Mouse (Mus musculus) liver, adult 2 months (tissue): ENCODE data around the gene Rpa2. TPM values are rescaled to one million over a fixed set of nuclear protein-coding genes. Genes with fewer than 3 reads are reported as not detected.

Experiments
- DNase-seq: peaks from one replicate; pipeline ENCODE4 v3.0.0-alpha.2; 2011; ENCODE audit warnings: low read depth, low spot score; ENCODE audit errors: extremely low read depth
- H3K27ac ChIP-seq: fragments of 200-500 bp; replicated peaks from 2 replicates; pipeline ENCODE4 v1.5.1; 2012; ENCODE audit warnings: low read depth, mild to moderate bottlenecking, control low read depth, inconsistent platforms, low read length; ENCODE audit not compliant: insufficient read depth
- H3K27me3 ChIP-seq: fragments of 200-500 bp; 2 replicates; pipeline ENCODE4 v1.6.1; 2012; ENCODE audit warnings: mild to moderate bottlenecking, moderate library complexity, low read length, inconsistent platforms; ENCODE audit not compliant: control insufficient read depth, insufficient read depth
- H3K36me3 ChIP-seq: fragments of 200-500 bp; 2 replicates; pipeline ENCODE4 v1.6.1; 2012; ENCODE audit warnings: low read length, inconsistent platforms; ENCODE audit not compliant: control insufficient read depth, insufficient read depth
- H3K4me1 ChIP-seq: fragments of 200-500 bp; 2 replicates; pipeline ENCODE4 v1.6.1; 2011; ENCODE audit warnings: low read length; ENCODE audit not compliant: control insufficient read depth, insufficient read depth
- H3K4me3 ChIP-seq: fragments of 200-500 bp; 2 replicates; pipeline ENCODE4 v1.5.1; 2011; ENCODE audit warnings: low read depth, mild to moderate bottlenecking, control low read depth, low read length, moderate library complexity; ENCODE audit not compliant: insufficient read depth
- H3K79me2 ChIP-seq: fragments of 200-500 bp; 2 replicates; pipeline ENCODE4 v1.6.1; 2012; ENCODE audit warnings: inconsistent platforms, mild to moderate bottlenecking, low read length, moderate library complexity; ENCODE audit not compliant: control insufficient read depth, insufficient read depth
- H3K9ac ChIP-seq: fragments of 200-500 bp; 2 replicates; pipeline ENCODE4 v1.6.1; 2012; ENCODE audit warnings: low read depth, mild to moderate bottlenecking, control low read depth, inconsistent platforms, low read length
- CTCF ChIP-seq: fragments of 200-500 bp; IDR thresholded peaks from 2 replicates; pipeline ENCODE4 v1.5.1; 2011; ENCODE audit warnings: low read depth, low read length, control low read depth
- POLR2A ChIP-seq: fragments of 200-500 bp; IDR thresholded peaks from 2 replicates; pipeline ENCODE4 v1.6.1; 2011; ENCODE audit warnings: low read length, control low read depth; ENCODE audit not compliant: insufficient read depth; ENCODE audit errors: extremely low read depth
- WGBS: fragments of 180-500 bp; shearing (Covaris S2); methylation state at CpG from one replicate; pipeline ENCODE4 v1.1.7; 2018; 5-methylcytosine and 5-hydroxymethylcytosine counted together
- polyA plus RNA-seq: library from polyadenylated mRNA; depleted of rRNA; stranded (reverse); fragments of >200 nt; gene quantifications from 2 replicates; pipeline ENCODE4 v1.2.3, GENCODE M21; 2012
- total RNA-seq: library from RNA; depleted of rRNA; stranded (reverse); fragments of >200 nt; gene quantifications from 2 replicates; pipeline ENCODE4 v1.2.3, GENCODE M21; 2014

Gene Rpa2
- total and polyA plus RNA-seq, 2 experiments, result 6.6 to 9.2 TPM

GRCm38 (mm10) chr4:132746911-132747517, 21.1 kb upstream of the Rpa2 start:
- Histone ChIP-seq H3K79me2 (no peaks in the 10 kb centered on the region), H3K4me1 (peaks cover 6% of the 10 kb centered on the region; the same call in 1 of the 2 replicates), H3K36me3 (no peaks in the 10 kb centered on the region), H3K27me3 (no peaks in the 10 kb centered on the region), H3K4me3 (no peak overlapping the region), H3K27ac (peak overlapping the region; percentile 25), H3K9ac (no peak overlapping the region)
- no peak for DNase-seq
- WGBS, result 84% methylated on average over 9 of the region's 9 CpGs
- no peak for TF ChIP-seq POLR2A
- TF ChIP-seq CTCF, result no peak

- peak; percentile 83 for DNase-seq
- Histone ChIP-seq H3K9ac (peak overlapping the region; percentile 37; the same call in 1 of the 2 replicates), H3K27me3 (no peaks in the 10 kb centered on the region), H3K27ac (peak overlapping the region; percentile 25), H3K4me3 (peak overlapping the region; percentile 31), H3K4me1 (peaks cover 6% of the 10 kb centered on the region; the same call in 1 of the 2 replicates), H3K79me2 (no peaks in the 10 kb centered on the region), H3K36me3 (no peaks in the 10 kb centered on the region)
- no peak for TF ChIP-seq CTCF
- no peak for TF ChIP-seq POLR2A
- 9% methylated on average over 9 of the region's 9 CpGs for WGBS
Observed at GRCm38 (mm10) chr4:132747664-132748259, 20.4 kb upstream of the Rpa2 start.

- no peak overlapping the region for H3K9ac ChIP-seq
- TF ChIP-seq CTCF, result no peak
- no peak for TF ChIP-seq POLR2A
- H3K4me3 ChIP-seq, result no peak overlapping the region
- no peaks in the 10 kb centered on the region for H3K79me2 ChIP-seq
- DNase-seq, result no peak
- peaks cover 6% of the 10 kb centered on the region; the same call in 1 of the 2 replicates for H3K4me1 ChIP-seq
- H3K36me3 ChIP-seq, result no peaks in the 10 kb centered on the region
- H3K27me3 ChIP-seq, result no peaks in the 10 kb centered on the region
- WGBS, result 94% methylated on average over 4 of the region's 4 CpGs
- H3K27ac ChIP-seq, result no peak overlapping the region
Observed at GRCm38 (mm10) chr4:132748778-132749177, 19.4 kb upstream of the Rpa2 start.

- Histone ChIP-seq H3K4me3 (no peak overlapping the region), H3K27ac (no peak overlapping the region), H3K36me3 (no peaks in the 10 kb centered on the region), H3K4me1 (peaks cover 6% of the 10 kb centered on the region; the same call in 1 of the 2 replicates), H3K27me3 (no peaks in the 10 kb centered on the region), H3K79me2 (no peaks in the 10 kb centered on the region), H3K9ac (no peak overlapping the region)
- peak; percentile 23 for DNase-seq
- 80% methylated on average over 6 of the region's 6 CpGs for WGBS
- TF ChIP-seq POLR2A (no peak), CTCF (no peak)
Observed at GRCm38 (mm10) chr4:132749258-132749982, 18.7 kb upstream of the Rpa2 start.

GRCm38 (mm10) chr4:132752992-132753391, 15.1 kb upstream of the Rpa2 start:
- Histone ChIP-seq H3K36me3 (no peaks in the 10 kb centered on the region), H3K79me2 (no peaks in the 10 kb centered on the region), H3K9ac (no peak overlapping the region), H3K27me3 (no peaks in the 10 kb centered on the region), H3K4me3 (no peak overlapping the region), H3K4me1 (no peaks in the 10 kb centered on the region), H3K27ac (no peak overlapping the region)
- no peak for DNase-seq
- TF ChIP-seq CTCF (no peak), POLR2A (no peak)
- WGBS, result 83% methylated on average over 6 of the region's 6 CpGs
